Mouse (Mus musculus) regulatory T cell (primary cell): ENCODE measurements around the gene H2afx.
"Not testable (repeated sequence)": the region's sequence is repeated elsewhere in the genome, so short reads cannot be mapped to it uniquely, and the experiment has no call there.

Experiments used
- in situ Hi-C: fragments of 300-600 bp; cut with MboI, MseI; formaldehyde crosslinking; loops from one replicate; pipeline ENCODE4 v1.15.1; 2025; ENCODE audit warnings: high pct_unique_total_duplicates

Gene H2afx

DNA sequence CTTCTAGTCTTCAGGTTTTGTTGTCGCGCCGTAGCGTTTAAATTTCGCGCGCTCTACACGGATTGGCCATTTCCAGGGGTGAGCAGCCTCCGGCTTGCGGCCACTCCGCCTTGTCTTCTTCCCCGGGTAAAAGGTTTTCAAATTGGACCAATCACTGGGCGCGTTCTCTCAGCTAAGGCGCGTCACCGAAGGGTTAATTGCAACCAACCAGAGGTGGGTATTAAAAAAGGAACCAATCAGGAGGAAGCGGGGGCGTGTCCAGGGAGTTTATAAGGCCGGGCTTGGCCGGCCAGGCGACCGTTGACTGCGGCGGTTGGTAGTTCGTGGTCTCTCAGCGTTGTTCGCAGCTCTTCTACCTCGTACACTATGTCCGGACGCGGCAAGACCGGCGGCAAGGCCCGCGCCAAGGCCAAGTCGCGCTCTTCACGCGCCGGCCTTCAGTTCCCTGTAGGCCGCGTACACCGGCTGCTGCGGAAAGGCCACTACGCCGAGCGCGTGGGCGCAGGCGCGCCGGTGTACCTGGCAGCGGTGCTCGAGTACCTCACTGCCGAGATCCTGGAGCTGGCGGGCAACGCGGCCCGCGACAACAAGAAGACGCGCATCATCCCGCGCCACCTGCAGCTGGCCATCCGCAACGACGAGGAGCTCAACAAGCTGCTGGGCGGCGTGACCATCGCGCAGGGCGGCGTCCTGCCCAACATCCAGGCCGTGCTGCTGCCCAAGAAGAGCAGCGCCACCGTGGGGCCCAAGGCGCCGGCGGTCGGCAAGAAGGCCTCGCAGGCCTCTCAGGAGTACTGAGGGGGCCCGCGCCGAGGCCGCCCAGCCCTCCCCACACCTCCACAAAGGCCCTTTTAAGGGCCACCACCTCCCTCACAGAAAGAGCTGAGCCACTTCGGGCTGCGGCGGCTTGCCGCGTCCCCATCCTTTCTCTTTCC, at the start of gene H2afx:
Gene H2afx, plus strand, starts transcription at position 299 of the 935 bp plus-strand sequence.
- in situ Hi-C loops = loop anchor here (5.0 kb wide), 1 partner anchor 48 kb away; no protein-coding TSS in a partner anchor

DNA sequence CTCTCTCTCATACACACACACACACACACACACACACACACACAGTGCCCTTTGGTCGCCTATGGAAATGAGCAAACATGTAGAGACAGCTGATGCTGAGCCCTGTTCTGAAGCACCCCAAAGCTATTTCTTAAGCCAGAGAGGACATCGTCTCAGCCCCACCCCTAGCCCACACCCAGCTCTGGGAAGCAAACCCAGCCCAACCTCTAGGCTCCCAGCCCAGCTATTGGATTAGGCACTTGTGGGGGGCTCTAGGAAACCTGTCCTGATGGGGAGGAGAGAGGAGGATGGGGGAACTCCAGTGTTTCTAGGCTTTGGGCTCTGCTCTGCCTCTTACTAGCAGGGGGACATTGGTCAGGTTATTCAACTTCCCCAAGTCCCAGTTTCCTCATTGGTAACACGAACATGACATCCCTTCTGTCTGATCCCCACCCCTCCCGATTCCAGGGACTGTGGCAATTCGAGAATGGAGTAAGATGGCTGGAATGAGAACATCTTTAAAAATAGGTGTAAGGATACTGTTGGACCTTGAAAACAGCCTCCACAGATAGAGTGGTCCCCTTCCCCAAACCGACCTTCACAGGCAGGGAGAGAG, 48.1 kb upstream of the H2afx start:
- in situ Hi-C loops = no loop called here

DNA sequence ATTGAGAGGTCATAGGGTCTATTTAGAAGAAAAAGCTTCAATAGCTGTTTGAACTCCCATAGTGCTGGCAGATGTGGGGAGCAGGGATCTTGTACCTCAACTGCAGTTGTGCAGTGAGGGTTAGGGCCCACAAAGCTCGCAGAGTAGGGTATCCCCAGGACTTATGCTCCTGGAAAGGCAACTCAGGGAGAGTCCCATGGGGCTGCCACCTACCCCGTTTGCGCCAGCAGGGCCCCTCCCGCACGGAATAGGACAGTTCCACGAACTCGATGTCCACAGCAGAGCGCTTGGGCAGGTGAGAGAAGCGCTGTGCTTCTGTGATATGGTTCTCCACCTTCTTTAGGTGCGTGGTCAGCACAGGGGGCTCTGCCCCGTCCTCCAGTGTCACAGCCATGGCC, 47.5 kb upstream of the H2afx start:
- in situ Hi-C loops = no loop called here

DNA sequence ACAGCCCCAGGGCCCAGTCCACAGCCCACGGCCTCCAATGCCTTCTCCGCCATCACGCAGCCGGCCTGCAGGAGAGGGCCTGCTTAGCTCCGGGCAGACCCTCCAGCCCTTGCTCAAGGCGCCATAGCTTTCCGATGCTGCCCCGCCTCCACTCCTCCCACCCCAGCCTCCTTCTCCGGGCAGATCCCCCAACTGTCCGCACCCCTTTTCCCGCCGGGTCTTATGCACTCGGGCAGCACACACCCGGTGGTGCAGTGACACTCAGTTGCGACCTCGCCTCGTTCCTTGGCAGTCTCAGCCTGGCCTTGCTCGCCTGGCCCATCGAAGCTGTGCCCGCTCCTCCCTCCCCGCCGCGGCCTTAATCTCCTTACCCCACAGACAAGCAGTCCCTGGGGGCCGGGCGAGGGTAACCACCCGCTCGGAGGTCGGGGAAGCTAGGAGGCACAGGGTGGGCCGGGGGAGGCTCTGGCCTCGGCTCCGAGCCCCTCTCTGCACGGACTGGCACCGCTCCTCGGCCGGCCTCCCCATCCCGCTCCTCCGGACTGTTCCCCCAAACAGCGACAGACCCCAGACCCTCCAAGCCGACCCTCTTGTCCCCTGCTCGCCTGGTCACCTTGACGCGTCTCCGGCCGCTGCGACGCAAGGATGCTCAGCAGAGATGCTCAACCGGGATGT, 47.0 kb upstream of the H2afx start:
- in situ Hi-C loops = no loop called here

DNA sequence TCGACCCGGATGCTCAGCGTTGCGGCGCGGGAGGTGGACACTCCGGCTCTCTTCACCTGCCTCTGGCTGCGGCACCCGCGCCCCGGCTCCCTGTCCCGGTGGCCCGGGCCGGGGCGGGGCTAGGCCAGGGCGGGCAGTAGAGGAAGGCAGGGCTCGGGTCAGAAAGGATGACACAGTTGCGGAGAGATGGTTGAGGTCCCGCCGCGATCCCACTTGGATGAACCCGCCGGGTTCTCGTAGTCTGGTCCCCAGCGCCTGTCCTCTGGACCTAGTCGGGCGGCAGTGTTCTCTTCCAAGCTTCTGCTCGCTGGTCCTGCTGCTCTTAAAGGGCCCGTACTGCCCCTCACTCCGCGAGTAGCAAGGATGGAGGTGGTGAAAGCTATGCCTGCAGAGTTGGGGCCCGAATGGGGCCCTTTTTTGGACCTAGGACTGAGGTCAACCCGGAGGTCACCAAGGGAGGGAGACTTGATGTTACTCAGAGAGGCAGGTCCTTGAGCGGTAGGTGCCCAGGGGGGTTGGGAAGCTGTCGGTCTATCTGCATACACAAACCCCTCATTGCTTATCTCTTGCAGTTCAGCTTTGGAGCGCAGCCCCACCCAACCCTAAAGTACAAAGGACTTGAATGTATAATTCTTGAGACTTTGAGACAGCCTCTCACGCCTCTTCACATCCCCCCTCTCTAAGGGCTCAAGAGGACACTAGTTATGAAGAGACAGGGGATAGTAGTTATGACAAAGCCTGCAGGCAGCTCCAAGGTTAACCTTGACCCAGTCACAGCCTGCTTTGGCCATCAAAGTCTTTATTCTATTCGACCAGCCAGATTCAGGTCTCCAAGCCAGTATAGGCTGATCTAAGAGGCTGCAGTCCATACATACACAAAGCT, 46.2 kb upstream of the H2afx start, which contains the start of gene Abcg4:
Gene Abcg4, minus strand, starts transcription at position 540 of the 883 bp plus-strand sequence.
- in situ Hi-C loops = no loop called here

DNA sequence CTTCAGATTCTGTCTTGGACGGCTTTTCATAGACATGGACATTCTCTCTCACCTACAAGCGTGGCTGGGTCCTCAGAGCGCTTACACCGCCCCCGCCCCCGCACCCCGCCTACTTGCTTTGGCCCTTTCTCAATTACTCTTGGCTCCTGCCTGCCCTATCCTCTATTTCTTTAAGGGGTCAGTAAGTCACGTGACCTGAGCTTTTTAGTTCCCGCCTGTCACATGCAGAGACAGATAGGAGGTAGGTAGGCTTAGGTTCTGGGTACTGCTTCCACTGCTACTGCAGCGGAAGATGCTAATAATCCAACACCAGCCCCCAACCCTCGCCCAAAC, 45.6 kb upstream of the H2afx start:
- in situ Hi-C loops = no loop called here

DNA sequence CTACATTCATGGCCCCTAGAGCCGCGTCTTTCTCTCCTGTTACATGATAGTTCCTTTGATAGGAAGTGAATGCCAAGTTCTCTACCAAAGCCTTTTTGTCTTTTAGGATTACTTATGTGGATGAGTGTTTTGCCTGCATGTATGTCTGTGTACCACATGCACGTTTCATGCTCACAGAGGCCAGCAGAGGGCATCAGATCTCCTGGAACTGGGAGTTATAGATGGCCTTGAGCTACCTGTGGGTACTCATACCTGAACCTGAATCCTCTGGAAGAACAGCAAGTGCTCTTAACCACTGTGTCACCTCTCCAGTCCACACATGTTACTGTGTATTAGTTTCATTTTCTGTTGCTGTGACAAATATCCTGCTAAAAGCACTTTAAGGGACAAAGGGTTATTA, 42.0 kb upstream of the H2afx start:
- in situ Hi-C loops = no loop called here

DNA sequence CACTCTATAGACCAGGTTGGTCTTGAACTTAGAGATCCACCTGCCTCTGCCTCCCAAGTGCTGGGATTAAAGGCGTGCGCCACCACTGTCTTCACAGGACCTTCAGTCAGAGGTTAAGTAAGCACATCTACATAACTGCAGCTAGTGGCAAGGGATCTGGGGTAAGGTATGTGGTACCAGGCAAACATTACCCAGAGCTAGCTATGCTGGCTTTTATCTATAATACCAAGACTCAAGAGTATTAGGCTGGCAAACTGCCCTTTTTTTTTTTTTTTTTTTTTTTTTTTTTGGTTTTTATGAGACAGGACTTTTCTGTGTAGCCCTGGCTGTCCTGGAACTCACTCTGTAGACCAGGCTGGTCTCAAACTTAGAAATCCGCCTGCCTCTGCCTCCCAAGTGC, 34.5 kb upstream of the H2afx start:
- in situ Hi-C loops = not testable (repeated sequence)

DNA sequence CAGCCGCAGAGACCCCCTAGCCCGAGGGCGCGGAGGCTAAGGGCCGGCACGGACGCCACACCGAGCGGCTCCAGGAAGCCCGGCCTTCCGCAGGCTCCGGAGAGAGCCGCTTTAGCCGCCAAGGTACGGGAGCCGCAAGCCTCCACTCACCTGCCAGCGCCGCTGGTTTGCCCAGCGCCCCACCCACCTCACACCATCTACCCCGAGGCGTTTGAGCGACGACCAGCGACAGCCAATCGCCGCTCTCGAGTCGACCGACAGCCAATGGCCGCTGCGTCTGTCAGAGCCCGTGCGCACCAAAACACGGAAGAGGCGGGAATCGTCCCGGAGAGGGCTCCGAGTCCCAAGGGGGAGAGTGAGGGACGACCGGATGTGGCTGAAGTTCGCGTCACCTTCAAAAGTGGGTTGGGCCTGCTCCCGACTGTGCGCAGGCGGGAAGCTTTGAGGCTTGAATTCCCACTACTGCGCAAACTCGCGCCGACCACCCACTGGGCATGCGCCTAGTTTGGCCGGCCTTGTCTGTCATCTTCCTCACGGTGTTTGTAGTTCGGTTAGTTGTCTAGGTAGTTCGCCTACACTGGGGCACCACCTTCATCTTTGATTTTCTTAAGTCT, 28.9 kb upstream of the H2afx start, which contains the start of gene Hinfp:
Gene Hinfp, minus strand, starts transcription at position 206 of the 614 bp plus-strand sequence.
- in situ Hi-C loops = no loop called here

DNA sequence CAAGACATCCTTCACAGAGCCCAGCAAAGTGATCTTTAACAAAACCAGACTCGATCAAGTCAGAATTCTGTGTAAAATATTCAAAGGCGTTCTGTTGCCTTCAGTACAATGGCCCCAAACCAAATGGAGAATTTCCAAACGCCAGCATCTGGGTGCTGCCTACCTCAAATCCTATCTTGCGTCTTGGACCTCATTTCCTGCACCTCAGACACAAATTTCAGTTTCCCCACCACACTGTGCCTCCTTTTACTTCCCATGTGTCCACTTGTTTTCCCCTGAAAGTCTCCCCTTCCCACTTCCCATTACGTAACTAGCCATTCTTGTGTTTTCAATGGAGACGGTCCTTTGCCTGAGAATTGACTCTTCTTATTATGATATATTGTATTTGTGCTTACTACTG, 28.0 kb upstream of the H2afx start:
- in situ Hi-C loops = no loop called here

DNA sequence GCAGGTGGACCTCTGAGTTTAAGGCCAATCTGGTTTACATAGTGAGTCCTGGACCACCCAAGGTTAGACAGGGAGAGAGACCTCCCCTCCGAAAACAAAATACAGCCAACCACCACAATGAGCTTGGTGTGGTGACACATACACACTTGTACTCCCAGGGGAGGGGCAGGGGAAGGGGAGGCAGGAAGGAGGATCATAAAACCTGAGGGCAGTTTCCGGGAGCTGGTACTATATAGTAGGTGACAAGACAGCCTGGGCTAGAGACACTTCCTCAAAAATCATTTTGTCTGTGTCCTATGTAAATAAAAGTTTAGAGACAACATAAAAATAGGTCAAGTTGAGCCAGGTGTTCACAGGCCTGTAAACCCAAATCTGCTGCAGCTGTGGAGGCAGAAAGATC, 27.2 kb upstream of the H2afx start:
- in situ Hi-C loops = no loop called here

DNA sequence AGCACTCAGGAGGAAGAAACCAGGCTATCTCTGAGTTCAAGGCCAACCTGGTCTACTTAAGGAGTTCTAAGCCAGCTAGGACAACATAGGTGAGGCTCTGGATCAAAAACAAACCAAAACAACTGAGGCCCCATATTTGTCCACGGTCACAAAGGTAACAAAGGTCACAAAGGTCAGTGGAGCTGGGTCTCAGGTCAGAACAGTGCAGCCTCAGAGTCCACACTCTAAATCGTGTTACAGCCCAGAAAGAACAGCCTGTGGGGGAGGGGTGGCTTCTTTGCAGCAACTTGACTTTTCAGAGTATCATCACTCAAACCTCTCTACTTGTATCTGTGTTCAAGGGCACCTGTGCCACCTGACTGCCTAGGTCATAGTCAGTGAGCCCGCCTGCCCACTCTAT, 24.7 kb upstream of the H2afx start:
- in situ Hi-C loops = no loop called here

DNA sequence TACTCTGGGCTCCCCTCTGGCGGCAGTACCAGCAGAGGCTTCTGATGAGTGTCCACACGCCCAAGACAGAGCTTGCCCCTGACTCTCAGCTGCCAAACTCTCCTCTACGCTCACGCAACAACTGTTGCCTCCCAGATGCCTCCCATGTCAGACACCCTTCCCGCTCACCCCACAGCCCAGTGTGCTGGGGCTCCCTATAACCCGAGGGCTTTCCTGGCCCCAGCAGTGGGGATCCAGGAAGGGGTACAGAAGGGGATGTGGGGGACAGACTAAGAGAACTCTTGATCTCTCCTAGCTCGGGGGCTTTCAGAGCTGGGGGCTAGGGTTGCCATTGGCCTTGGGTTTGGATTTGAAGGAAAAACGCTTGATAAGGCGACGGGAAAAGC, 23.8 kb upstream of the H2afx start:
- in situ Hi-C loops = no loop called here

DNA sequence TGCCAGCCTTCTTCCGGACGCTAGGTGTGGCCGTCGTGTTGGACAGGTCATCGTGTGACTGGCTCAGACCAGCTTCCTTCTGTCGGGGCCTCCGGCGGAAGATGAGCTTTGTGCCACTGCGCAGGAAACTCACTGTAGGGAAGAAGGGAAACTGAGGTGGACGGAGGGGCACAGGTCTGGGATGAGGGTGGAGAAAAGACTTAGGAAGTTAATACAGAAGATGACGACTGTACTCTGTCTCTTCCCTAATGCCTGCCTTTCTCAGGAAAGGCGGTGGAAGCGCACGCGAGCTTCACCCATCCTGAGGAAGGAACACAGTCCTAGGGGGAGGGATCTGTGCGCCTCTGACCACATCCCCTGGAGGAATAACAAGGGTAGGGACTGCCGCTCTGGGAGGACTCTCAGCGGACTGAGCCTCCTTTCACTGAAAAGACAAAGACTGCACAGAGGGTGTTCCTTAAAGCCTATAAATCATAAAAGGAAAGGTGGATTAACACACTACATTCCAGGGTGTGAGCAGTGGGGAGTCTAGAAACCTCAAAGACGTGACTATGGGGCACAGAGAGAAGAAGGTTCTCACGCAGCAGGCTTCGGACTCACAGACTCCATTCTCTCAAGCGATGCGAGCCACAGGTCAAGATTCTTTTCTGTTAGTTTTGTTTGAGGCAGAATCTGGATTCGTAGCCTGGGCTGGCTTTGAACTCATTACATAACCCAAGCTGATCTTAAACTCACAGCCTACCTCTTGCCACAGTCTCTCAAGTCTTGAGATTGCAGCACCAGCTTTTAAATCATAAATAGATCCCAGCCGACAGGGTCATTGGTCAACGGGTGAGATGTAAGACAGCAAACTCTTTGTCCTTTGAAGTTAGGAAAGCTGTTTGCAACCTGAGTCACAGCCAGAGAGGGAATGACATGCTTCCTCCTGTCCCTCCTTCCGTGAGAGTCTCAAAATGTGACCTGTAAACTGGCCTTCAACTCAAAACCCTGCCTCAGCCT, 23.1 kb upstream of the H2afx start:
- in situ Hi-C loops = no loop called here

DNA sequence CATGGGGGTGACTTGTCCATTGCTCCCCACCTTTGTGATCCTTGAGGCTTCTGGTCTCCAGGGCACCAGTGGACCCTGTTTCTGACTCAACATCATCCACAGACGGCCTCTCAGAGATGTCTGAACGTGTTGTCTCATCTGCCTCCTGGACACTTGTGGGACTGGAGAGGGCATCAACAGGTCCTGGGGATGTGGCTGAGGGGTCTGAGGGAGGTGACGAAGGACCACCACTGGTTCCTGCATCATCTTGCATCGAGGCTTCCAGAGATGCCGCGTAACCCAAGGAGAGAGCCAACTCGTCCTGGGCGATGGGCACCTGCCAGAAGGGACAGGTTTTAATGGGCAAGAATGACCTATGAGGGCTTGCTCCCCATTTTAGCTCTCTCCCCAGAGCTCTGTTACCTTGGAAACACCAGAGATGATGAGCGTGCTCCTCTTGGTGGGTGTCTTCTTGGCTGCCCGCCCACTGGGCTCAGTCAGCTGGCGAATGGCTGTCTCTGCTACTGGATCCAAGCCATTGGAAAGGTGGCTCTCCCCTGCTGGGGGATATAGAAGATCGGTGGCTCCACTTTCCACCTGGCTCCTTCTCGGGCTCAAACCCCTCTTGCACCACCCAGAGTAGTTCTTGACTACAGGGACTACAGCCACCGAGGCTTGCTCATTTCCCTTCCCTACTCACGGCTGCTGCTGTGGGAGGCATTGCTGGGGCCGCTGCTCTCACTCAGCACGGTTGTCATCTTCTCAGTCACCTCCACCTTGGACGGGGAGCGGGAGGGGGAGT, 20.8 kb upstream of the H2afx start:
- in situ Hi-C loops = no loop called here

DNA sequence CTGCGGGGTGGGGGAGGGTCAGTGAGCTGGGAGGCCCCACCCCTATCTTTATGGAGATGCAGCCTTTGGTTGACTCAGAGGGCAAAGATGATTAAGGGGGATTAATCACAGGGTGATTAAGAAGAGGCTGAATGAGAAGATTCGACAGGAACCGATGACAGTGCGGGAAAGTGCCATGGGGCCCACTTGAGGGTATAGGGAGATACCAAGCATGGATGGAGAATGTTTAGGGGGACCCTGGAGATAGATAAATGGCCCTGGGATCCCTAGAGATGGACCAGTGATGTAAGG, 20.3 kb upstream of the H2afx start:
- in situ Hi-C loops = no loop called here

DNA sequence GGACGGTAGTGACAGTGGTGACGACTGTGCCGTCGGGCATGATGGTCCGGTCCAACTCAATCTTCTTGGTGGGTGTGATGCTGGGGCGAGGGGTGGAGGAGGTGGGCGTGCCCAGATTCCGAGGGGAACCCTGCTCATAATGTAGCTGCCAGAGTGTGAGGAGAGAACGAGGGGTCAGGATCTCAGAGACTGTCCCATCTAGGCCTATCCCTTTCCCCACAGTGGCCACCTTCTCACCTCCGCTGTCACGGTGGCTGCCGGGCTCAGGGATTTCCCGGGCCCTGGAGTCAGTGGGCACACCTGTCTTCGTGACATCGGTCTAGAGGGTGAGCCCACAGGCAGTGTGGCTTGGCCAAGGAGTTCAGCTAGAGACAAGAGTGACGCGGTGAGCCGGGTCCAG, 19.6 kb upstream of the H2afx start:
- in situ Hi-C loops = no loop called here

DNA sequence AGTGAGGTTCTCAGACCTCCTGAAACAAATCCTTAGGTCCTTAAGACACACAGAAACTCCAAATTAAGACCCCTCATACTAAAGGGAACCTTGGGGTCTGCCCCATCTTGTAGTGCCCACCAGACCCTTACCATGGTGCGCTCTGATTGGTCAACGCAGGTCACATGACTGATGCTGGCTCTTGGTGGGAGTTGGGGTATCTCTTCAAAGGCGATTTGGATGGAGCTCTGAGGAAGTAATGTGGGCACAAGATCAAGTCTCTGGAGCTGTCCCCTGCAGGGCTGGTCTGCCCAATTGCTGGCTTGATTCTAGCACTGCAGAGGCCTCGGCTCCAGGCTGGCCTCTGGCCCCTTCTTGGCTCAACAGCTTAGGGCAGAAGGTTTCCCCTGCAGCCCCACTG, 17.0 kb upstream of the H2afx start:
- in situ Hi-C loops = no loop called here

DNA sequence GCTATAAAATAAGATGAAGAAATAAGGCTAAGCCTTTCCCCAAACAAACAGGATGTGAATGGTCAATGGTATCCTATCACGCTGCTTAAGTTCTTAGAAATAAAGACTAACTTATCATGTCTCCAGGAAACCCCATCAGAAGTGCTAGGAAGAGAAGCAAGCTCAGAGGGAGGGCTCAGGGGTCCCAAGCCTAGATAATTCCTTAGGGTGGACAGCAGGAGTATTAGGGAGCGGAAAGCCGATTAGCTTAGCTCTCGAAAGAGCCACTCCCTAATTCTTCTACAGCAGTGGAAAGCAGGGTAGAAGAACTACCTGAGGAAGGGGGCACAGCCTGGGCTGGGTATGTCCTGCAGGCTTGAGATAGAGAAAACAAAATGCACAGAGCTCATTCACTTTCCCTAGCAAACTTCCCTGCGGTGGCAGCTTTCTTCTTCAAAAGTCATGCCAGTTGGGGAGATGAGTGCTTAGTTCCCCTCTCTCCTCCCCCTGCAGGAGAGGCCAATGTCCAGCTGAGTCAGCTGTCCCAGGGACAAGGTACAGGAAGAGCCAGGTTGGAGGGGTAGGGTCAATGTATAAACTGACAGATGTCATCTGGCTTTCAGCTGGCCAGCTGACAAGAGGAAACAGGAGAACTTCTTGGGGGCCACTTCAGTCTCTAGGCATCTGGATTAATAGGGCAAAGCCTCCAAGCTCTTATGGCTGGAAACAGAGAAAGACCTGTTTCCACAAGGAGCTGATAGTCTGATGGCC, 16.2 kb upstream of the H2afx start:
- in situ Hi-C loops = no loop called here
